Mouse (Mus musculus): Measurements from ENCODE around the gene Socs3.

The Socs3 gene

GRCm38 (mm10) chr11:117962228-117963067 is 7.4 kb downstream of the Socs3 start:
- in situ Hi-C loops (cut with MboI, MseI): loop anchor here (10.0 kb wide), 5 partner anchors 178 to 1578 kb away; partner anchors contain the start of genes Tmc6 (in 1 of the 2) and Tmc8 (in 1 of the 2)

GRCm38 (mm10) chr11:117960601-117961000 is 9.2 kb downstream of the Socs3 start:
- in situ Hi-C loops (cut with MboI, MseI): loop anchor here (10.0 kb wide), 5 partner anchors 176 to 1576 kb away; partner anchors contain the start of genes Tmc6 (in 1 of the 2) and Tmc8 (in 1 of the 2)

GRCm38 (mm10) chr11:117959741-117960381 is 10.0 kb downstream of the Socs3 start:
- in situ Hi-C loops (cut with MboI, MseI): loop anchor here (10.0 kb wide), 5 partner anchors 175 to 1575 kb away; partner anchors contain the start of genes Tmc6 (in 1 of the 2) and Tmc8 (in 1 of the 2)

GRCm38 (mm10) chr11:117959166-117959565 is 10.7 kb downstream of the Socs3 start:
- in situ Hi-C loops (cut with MboI, MseI): no loop called here

- in situ Hi-C loops (cut with MboI, MseI): no loop called here
Observed at GRCm38 (mm10) chr11:117958197-117958596, 11.7 kb downstream of the Socs3 start.

GRCm38 (mm10) chr11:117955621-117956020 is 14.2 kb downstream of the Socs3 start:
- in situ Hi-C loops (cut with MboI, MseI): no loop called here

GRCm38 (mm10) chr11:117954819-117955218 is 15.0 kb downstream of the Socs3 start:
- in situ Hi-C loops (cut with MboI, MseI): no loop called here

- in situ Hi-C loops (cut with MboI, MseI): no loop called here
Observed at GRCm38 (mm10) chr11:117954094-117954493, 15.8 kb downstream of the Socs3 start.

DNA sequence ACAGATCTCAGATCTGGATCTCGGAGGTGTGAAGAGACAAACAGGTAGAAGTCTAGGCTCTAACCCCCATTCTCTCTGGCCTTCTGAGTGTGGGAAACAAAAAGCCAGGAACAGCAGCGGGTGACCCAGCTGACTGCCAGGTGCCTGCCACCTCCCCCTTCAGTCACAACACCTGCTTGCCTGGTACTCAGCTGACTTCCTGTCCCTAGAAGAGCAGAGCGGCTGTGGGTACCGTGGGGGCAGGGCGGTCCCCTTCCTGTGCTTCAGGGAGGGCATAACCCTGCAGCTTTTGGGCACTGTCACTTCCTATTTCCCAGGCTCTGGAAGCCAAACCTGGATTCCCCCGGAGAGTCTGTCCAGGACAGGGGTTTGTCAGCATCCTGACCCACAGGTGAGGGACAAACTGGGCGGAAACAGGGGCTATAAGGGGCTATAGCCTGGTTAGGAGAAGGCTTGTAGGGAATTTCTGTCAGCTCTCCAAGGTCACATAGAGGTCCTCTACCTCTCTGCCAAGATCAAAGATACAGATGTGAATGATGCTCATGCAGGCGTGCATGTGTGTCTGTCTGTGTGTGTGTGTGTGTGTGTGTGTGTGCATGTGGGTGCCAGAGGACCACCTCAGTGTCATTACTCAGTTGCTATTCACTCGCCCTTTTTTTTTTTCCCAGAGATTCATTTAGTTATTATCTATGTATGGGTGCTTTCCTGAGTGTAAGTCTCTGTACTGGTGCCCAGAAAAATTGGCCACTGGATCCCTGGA is 17.5 kb downstream of the Socs3 start:
- in situ Hi-C loops (cut with MboI, MseI): no loop called here

DNA sequence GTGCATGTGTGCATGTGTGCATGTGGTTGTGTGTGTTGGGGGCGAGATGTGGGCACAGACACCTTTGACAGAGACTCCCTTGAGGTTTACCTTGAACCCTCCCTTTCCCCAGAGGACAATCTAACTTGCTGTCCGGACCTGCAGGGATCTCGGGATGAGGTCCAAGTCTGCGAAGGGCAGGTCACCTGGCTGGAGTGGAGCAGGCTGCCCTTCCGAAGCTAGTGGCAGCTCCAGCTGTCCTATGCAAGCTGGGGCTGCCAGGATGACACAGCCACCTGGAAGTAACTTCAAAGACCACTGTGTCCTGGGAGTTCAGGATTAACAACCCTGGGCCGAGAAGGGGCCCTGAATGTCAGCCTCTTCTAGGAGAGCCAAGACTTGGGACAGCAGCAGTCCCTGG is 18.5 kb downstream of the Socs3 start:
- in situ Hi-C loops (cut with MboI, MseI): no loop called here

- in situ Hi-C loops (cut with MboI, MseI): loop anchor here in 1 of 2 experiments (25.0 kb wide), 1 partner anchor 1713 kb away; no protein-coding TSS in a partner anchor
Observed at GRCm38 (mm10) chr11:117949392-117950091, 20.3 kb downstream of the Socs3 start.

- in situ Hi-C loops (cut with MboI, MseI): loop anchor here in 1 of 2 experiments (25.0 kb wide), 1 partner anchor 1715 kb away; no protein-coding TSS in a partner anchor
Observed at GRCm38 (mm10) chr11:117946996-117947419, 22.8 kb downstream of the Socs3 start.

DNA sequence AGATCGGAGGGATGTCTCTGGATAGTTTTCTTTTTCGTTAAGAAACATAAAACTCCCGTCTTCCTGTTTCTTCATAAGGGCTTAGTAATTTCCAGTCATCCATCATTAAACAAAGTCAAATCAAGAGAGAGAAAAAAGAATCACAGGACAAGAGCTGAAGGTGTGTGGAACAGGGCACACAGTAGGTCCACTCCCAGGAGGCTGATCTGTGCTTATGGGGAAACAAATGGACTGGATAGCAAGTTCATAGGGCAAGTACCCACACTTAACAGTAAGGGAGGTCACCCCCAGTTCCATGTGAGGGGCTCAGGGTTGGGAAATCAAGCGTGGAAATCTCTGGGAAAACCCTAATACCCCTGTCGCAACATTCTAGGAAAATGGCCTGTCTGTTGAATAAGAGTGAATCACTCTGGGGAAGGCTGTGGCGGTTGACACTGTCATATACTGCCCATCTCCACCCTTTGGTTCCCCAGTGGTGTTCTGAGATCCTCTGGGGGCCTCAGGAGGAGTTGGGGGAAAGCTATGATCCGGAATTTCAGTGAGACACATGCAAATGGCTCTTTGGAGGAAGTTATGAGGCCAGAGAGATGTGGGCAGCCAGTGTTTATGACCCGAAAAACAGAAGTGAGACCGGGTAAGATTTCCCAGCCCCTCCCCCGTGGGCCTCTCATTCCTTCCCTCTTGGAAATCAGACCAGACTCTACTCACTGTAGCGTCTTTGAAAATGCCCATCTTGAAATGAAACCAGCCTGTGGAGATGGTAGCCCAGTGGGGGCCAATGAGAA is 23.5 kb downstream of the Socs3 start:
- in situ Hi-C loops (cut with MboI, MseI): loop anchor here in 1 of 2 experiments (25.0 kb wide), 1 partner anchor 1716 kb away; no protein-coding TSS in a partner anchor

DNA sequence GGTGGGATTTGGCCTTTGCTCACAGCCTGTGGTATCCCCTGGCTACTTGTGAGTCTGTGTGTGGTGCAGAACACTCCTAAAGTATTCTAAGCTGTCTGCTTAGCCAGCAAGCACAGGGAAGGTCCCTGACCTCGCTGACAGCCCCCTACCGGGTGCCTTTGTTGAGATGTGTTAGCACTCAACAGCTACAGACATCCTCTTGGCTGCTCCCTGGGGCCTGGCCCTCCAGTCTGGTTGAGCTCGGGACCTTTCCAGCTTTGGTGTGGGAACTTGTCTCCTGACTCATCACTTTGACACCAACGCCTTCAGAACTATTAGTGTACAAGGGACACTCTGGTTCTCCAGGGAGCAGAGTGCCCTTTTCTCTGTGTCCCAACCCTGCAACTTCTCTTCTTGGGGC is 28.0 kb downstream of the Socs3 start:
- in situ Hi-C loops (cut with MboI, MseI): loop anchor here in 1 of 2 experiments (25.0 kb wide), 1 partner anchor 1720 kb away; no protein-coding TSS in a partner anchor

- in situ Hi-C loops (cut with MboI, MseI): loop anchor here in 1 of 2 experiments (25.0 kb wide), 1 partner anchor 1721 kb away; no protein-coding TSS in a partner anchor
Observed at GRCm38 (mm10) chr11:117941325-117941834, 28.5 kb downstream of the Socs3 start.

DNA sequence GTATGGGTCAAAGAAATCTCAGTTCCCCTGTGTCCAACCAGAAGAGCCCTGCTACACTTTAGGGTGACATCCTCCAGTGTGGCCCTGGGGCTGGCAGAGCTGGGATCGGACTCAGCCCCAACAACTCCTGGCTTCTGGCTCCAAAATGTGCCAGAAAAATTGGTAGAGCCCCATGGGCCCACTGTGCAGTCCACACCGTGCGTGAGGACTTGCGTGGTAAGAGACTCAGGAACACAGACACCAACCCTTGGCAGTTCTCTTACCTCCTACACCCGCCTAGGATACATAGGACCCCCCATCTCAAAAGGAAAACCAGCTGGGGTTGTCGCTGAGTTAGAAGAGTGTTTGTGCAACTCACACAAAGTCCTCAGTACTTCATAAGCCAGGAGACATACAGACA is 29.0 kb downstream of the Socs3 start:
- in situ Hi-C loops (cut with MboI, MseI): loop anchor here in 1 of 2 experiments (25.0 kb wide), 1 partner anchor 1721 kb away; no protein-coding TSS in a partner anchor

DNA sequence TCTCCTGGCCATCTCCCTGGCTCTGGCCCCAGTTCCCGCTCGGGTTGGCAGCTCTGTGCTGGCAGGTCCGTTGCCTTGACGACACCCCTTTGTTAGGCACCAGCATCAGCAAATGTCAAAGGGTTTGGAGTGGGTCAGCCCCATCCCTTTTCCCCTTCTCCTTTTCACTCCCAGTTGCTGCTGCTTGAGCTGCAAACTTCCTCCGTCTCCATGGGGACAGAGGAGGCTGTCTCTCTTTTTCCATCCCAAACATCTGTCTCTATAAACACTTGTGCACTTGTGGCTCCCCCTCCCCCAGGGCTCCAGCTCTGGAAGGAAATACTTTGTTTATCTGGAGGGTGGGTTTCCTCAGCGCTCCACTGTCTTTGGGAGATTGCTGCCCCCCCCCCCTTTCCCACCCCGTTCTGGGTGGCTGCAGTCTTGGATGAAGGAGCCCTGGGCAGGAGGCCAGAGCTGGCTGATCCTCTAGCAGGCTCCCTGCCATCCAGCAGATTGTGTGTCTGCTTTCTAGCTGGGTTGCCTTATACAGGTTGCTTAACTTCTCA is 30.0 kb downstream of the Socs3 start:
- in situ Hi-C loops (cut with MboI, MseI): loop anchor here in 1 of 2 experiments (25.0 kb wide), 1 partner anchor 1722 kb away; no protein-coding TSS in a partner anchor

DNA sequence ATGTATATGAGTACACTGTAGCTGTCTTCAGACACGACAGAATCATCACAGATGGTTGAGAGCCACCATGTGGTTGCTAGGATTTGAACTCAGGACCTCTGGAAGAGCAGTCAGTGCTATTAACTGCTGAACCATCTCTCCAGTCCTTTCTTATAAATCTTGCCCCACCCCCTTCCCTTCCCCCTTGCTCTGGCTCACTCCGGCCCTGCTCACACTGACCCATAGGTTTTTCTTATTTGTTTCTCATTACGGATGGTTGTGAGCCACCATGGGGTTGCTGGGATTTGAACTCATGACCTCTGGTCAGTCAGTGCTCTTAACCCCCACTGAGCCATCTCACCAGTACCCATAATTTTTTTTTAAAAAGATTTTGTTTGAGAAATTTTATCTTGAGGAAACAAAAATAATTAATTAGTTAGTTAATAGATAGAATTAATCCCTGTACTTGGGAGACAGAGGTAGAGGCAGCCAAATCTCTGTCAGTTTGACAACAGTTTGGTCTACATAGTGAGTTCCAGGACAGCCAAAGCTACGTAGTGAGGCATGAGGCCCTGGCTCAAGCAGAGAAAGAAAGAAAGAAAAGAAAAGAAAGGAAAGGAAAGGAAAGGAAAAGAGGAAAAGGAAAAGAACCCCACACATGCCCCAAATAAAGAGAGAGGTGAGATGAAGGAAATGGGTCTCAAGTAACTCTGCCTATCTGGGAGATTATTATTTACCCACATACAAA is 30.7 kb downstream of the Socs3 start:
- in situ Hi-C loops (cut with MboI, MseI): loop anchor here in 1 of 2 experiments (25.0 kb wide), 1 partner anchor 1723 kb away; no protein-coding TSS in a partner anchor

Measured in T-helper 17 cell (primary cell).